In genomic region chr12:74055336-74055931, GRCm38 (mm10) we compare ENCODE assay signal across 7 mouse cellular contexts. TPM values are rescaled to one million over a fixed set of nuclear protein-coding genes. Genes with fewer than 3 reads are reported as not detected.
DNase-seq lines count a peak whose midpoint lies in the region; ATAC-seq and TF ChIP-seq lines count a peak whose summit lies in the region.

No protein-coding gene starts in this region.

- H3K79me2 ChIP-seq in C2C12 (ENCODE audit: control insufficient read depth, insufficient read depth), result no peaks in the 10 kb centered on the region

- H3K9me3 ChIP-seq in hindbrain, embryonic 13.5 days, result no peaks in the 10 kb centered on the region
- no peaks in the 10 kb centered on the region for H3K9me3 ChIP-seq in midbrain, postnatal 0 days (ENCODE audit: low read length)

- H3K27ac ChIP-seq in hindbrain, embryonic 13.5 days, result peak overlapping the region; percentile 70
- no peak overlapping the region; the same call in 1 of the 2 replicates for H3K27ac ChIP-seq in midbrain, postnatal 0 days (ENCODE audit: low read depth, low read length)

- WGBS in hindbrain, embryonic 13.5 days, result 44% methylated on average over 12 of the region's 12 CpGs
- 52% methylated on average over 12 of the region's 12 CpGs for WGBS in midbrain, postnatal 0 days

- no peak overlapping the region for H3ac ChIP-seq in C2C12 (ENCODE audit: control insufficient read depth, insufficient read length, low read depth)

- H3K4me3 ChIP-seq in C2C12 (ENCODE audit: insufficient read depth, poor library complexity, severe bottlenecking), result no peak overlapping the region
- no peak overlapping the region for H3K4me3 ChIP-seq in hindbrain, embryonic 13.5 days
- H3K4me3 ChIP-seq in midbrain, postnatal 0 days (ENCODE audit: low read depth, low read length), result no peak overlapping the region

- H3K27me3 ChIP-seq in C2C12 (ENCODE audit: control insufficient read depth, insufficient read depth, insufficient read length), result peaks cover 10% of the 10 kb centered on the region
- H3K27me3 ChIP-seq in hindbrain, embryonic 13.5 days, result no peaks in the 10 kb centered on the region
- H3K27me3 ChIP-seq in midbrain, postnatal 0 days (ENCODE audit: insufficient read depth, low read length), result no peaks in the 10 kb centered on the region

- H3K79me3 ChIP-seq in C2C12 (ENCODE audit: low read depth), result no peaks in the 10 kb centered on the region

- TF ChIP-seq CTCF in C2C12 (IDR thresholded peaks at IDR 0.05; ENCODE audit: control insufficient read depth, insufficient read depth, insufficient read length), result peak; percentile 39
- TF ChIP-seq CTCF in midbrain, postnatal 0 days (IDR thresholded peaks at IDR 0.05), result peak; percentile 84

- H3K4me2 ChIP-seq in hindbrain, embryonic 13.5 days, result no peak overlapping the region
- no peak overlapping the region for H3K4me2 ChIP-seq in midbrain, postnatal 0 days (ENCODE audit: low read depth, low read length, poor library complexity, severe bottlenecking)

- H3K4me1 ChIP-seq in hindbrain, embryonic 13.5 days (replicated peaks), result no peaks in the 10 kb centered on the region; the same call in 1 of the 2 replicates
- H3K4me1 ChIP-seq in midbrain, postnatal 0 days (ENCODE audit: insufficient read depth, low read length), result no peaks in the 10 kb centered on the region

- peak; percentile 92 for ATAC-seq in hindbrain, embryonic 13.5 days (ENCODE audit: low FRiP score)
- ATAC-seq in midbrain, postnatal 0 days (ENCODE audit: low FRiP score), result peak; percentile 47; the same call in 1 of the 2 replicates

- no peaks in the 10 kb centered on the region for H3K36me3 ChIP-seq in C2C12 (ENCODE audit: control insufficient read depth, insufficient read depth)
- no peaks in the 10 kb centered on the region for H3K36me3 ChIP-seq in hindbrain, embryonic 13.5 days
- H3K36me3 ChIP-seq in midbrain, postnatal 0 days (ENCODE audit: insufficient read depth, low read length), result no peaks in the 10 kb centered on the region

- peak; percentile 31 for DNase-seq in Muller cell, postnatal 12 days (ENCODE audit: inconsistent ontology term)
- peak; percentile 78 for DNase-seq in embryo, embryonic 10.5 days (ENCODE audit: low spot score)
- DNase-seq in left cerebral cortex, adult 11 months (ENCODE audit: low spot score), result peak; percentile 76
- DNase-seq in midbrain, postnatal 0 days (ENCODE audit: low spot score), result peak; percentile 86
- DNase-seq in thymus, postnatal 25 days, result peak; percentile 23

- H3K9ac ChIP-seq in hindbrain, embryonic 13.5 days, result 0 out of 2 replicates have a peak overlapping the region, but pooled peaks have one; percentile 35
- no peak overlapping the region for H3K9ac ChIP-seq in midbrain, postnatal 0 days (replicated peaks; ENCODE audit: low read length, poor library complexity, severe bottlenecking)

TF ChIP-seq in C2C12, 6 proteins besides CTCF, POLR2A, EP300 and RAD21:
- no peak for TF ChIP-seq FOSL1 (IDR thresholded peaks at IDR 0.05; ENCODE audit: insufficient read depth, low read length, poor library complexity, severe bottlenecking)
- TF ChIP-seq MYOG (IDR thresholded peaks at IDR 0.05; ENCODE audit: control insufficient read depth, extremely low read depth, insufficient read length), result no peak
- TF ChIP-seq MAX (IDR thresholded peaks at IDR 0.05), result no peak
- TF ChIP-seq MYOD1 (IDR thresholded peaks at IDR 0.05; ENCODE audit: control insufficient read depth, insufficient read length, low read depth), result no peak
- no peak for TF ChIP-seq CEBPB (IDR thresholded peaks at IDR 0.05; ENCODE audit: low read depth)
- no peak for TF ChIP-seq USF1 (IDR thresholded peaks at IDR 0.05; ENCODE audit: low read depth)

RNA-seq across cellular contexts. Expression of gene Syt16, which starts 58.0 kb away (rescaled TPM):
- polyA plus RNA-seq in C2C12 (2012; fragmentation: generic; extraction: Trizol), result 0.01 TPM
- 50.9 and 53.6 TPM in 2 replicates for polyA plus RNA-seq in hindbrain, embryonic 13.5 days (2015; fragmentation: Nextera tagmentation; extraction: Ambion mirVana)
- total RNA-seq in midbrain, postnatal 0 days (2014; rRNA removed), result 77.3 and 94.8 TPM in 2 replicates
- polyA plus RNA-seq in midbrain, postnatal 0 days (2015; fragmentation: Nextera tagmentation; extraction: Ambion mirVana), result 91.6 and 95.2 TPM in 2 replicates

Comparison
In these comparisons a context has a peak if more than half of its experiments do, and no peak if none do; other contexts are left out.
1. DNase-seq: peak in every context shown above with its lines; median percentile 86 in midbrain, postnatal 0 days; 78 in embryo, embryonic 10.5 days; 76 in left cerebral cortex, adult 11 months; 31 in Muller cell, postnatal 12 days; 23 in thymus, postnatal 25 days.
2. RNA of gene Syt16, which starts 58.0 kb away (polyA plus RNA-seq): 91.6 to 95.2 TPM in midbrain, postnatal 0 days and 50.9 to 53.6 TPM in hindbrain, embryonic 13.5 days; 0.01 TPM in C2C12 (single experiment); every median in the first group is over 10 times any median in the second.